Mouse (Mus musculus): ENCODE measurements around the gene Arsb.

GRCm38 (mm10) chr13:93756674-93757073, 14.8 kb upstream of the Arsb start:
- TF ChIP-seq POLR2A (IDR thresholded peaks at IDR 0.05; ENCODE audit: low read depth, low read length) (no peak), CTCF (conservative IDR thresholded peaks at IDR 0.05; ENCODE audit: insufficient read depth, insufficient read length, low read depth, low read length) (no peak)

Data from kidney, adult 2 months (tissue).